Mouse (Mus musculus): ENCODE measurements around the gene Smc3. TPM values are rescaled to one million over a fixed set of nuclear protein-coding genes. Genes with fewer than 3 reads are reported as not detected.

Gene Smc3
- polyA plus RNA-seq, 1 experiment from 2014 or later: 63.1 TPM

- no peak overlapping the region for H3K9ac ChIP-seq
- no peaks in the 10 kb centered on the region for H3K4me1 ChIP-seq
- no peak overlapping the region for H3K4me2 ChIP-seq (replicated peaks)
- no peak overlapping the region for H3K27ac ChIP-seq (replicated peaks)
- 90% methylated on average over 14 of the region's 14 CpGs for WGBS
- no peak overlapping the region for H3K4me3 ChIP-seq (replicated peaks)
- no peaks in the 10 kb centered on the region for H3K27me3 ChIP-seq
- H3K36me3 ChIP-seq: no peaks in the 10 kb centered on the region
- no peaks in the 10 kb centered on the region for H3K9me3 ChIP-seq (replicated peaks)
- ATAC-seq (ENCODE audit: insufficient number of reproducible peaks, low FRiP score, low TSS enrichment, low read depth): no peak
Measured at GRCm38 (mm10) chr19:53565565-53566277, 34.5 kb upstream of the Smc3 start.

GRCm38 (mm10) chr19:53567864-53568263 is 32.3 kb upstream of the Smc3 start:
- H3K36me3 ChIP-seq: no peaks in the 10 kb centered on the region
- no peaks in the 10 kb centered on the region for H3K9me3 ChIP-seq (replicated peaks)
- no peak for ATAC-seq (ENCODE audit: insufficient number of reproducible peaks, low FRiP score, low TSS enrichment, low read depth)
- no peak overlapping the region for H3K9ac ChIP-seq
- no peak overlapping the region for H3K27ac ChIP-seq (replicated peaks)
- 20% methylated on average over 11 of the region's 11 CpGs for WGBS
- H3K4me2 ChIP-seq (replicated peaks): no peak overlapping the region
- H3K4me1 ChIP-seq: no peaks in the 10 kb centered on the region
- no peaks in the 10 kb centered on the region for H3K27me3 ChIP-seq
- H3K4me3 ChIP-seq (replicated peaks): no peak overlapping the region

- Histone ChIP-seq H3K36me3 (no peaks in the 10 kb centered on the region), H3K27ac (replicated peaks) (no peak overlapping the region), H3K4me3 (replicated peaks) (no peak overlapping the region), H3K4me2 (replicated peaks) (no peak overlapping the region), H3K9ac (no peak overlapping the region), H3K27me3 (no peaks in the 10 kb centered on the region), H3K9me3 (replicated peaks) (no peaks in the 10 kb centered on the region), H3K4me1 (no peaks in the 10 kb centered on the region)
- ATAC-seq (ENCODE audit: insufficient number of reproducible peaks, low FRiP score, low TSS enrichment, low read depth): no peak
- 60% methylated on average over 3 of the region's 3 CpGs for WGBS
Measured at GRCm38 (mm10) chr19:53568553-53568952, 31.6 kb upstream of the Smc3 start.

- Histone ChIP-seq H3K9ac (no peak overlapping the region), H3K4me3 (replicated peaks) (no peak overlapping the region), H3K36me3 (no peaks in the 10 kb centered on the region), H3K27me3 (no peaks in the 10 kb centered on the region), H3K4me1 (no peaks in the 10 kb centered on the region), H3K9me3 (replicated peaks) (no peaks in the 10 kb centered on the region), H3K4me2 (replicated peaks) (no peak overlapping the region), H3K27ac (replicated peaks) (no peak overlapping the region)
- 77% methylated on average over 4 of the region's 4 CpGs for WGBS
- ATAC-seq (ENCODE audit: insufficient number of reproducible peaks, low FRiP score, low TSS enrichment, low read depth): no peak
Measured at GRCm38 (mm10) chr19:53571056-53571455, 29.1 kb upstream of the Smc3 start.

- ATAC-seq (ENCODE audit: insufficient number of reproducible peaks, low FRiP score, low TSS enrichment, low read depth): no peak
- H3K27me3 ChIP-seq: no peaks in the 10 kb centered on the region
- no peak overlapping the region for H3K9ac ChIP-seq
- no peaks in the 10 kb centered on the region for H3K9me3 ChIP-seq (replicated peaks)
- WGBS: 71% methylated on average over 18 of the region's 18 CpGs
- no peak overlapping the region for H3K27ac ChIP-seq (replicated peaks)
- H3K4me2 ChIP-seq (replicated peaks): no peak overlapping the region
- H3K4me3 ChIP-seq (replicated peaks): no peak overlapping the region
- no peaks in the 10 kb centered on the region for H3K36me3 ChIP-seq
- no peaks in the 10 kb centered on the region for H3K4me1 ChIP-seq
Measured at GRCm38 (mm10) chr19:53571501-53572428, 28.4 kb upstream of the Smc3 start.

GRCm38 (mm10) chr19:53572607-53573006 is 27.6 kb upstream of the Smc3 start:
- 76% methylated on average over 12 of the region's 12 CpGs for WGBS
- H3K36me3 ChIP-seq: no peaks in the 10 kb centered on the region
- no peak overlapping the region for H3K4me3 ChIP-seq (replicated peaks)
- H3K9me3 ChIP-seq (replicated peaks): no peaks in the 10 kb centered on the region
- H3K4me2 ChIP-seq (replicated peaks): no peak overlapping the region
- H3K27ac ChIP-seq (replicated peaks): no peak overlapping the region
- H3K27me3 ChIP-seq: no peaks in the 10 kb centered on the region
- H3K4me1 ChIP-seq: no peaks in the 10 kb centered on the region
- no peak for ATAC-seq (ENCODE audit: insufficient number of reproducible peaks, low FRiP score, low TSS enrichment, low read depth)
- H3K9ac ChIP-seq: no peak overlapping the region

- Histone ChIP-seq H3K4me1 (no peaks in the 10 kb centered on the region), H3K36me3 (no peaks in the 10 kb centered on the region), H3K9ac (no peak overlapping the region), H3K27ac (replicated peaks) (no peak overlapping the region), H3K9me3 (replicated peaks) (no peaks in the 10 kb centered on the region), H3K27me3 (no peaks in the 10 kb centered on the region), H3K4me2 (replicated peaks) (no peak overlapping the region), H3K4me3 (replicated peaks) (no peak overlapping the region)
- no peak for ATAC-seq (ENCODE audit: insufficient number of reproducible peaks, low FRiP score, low TSS enrichment, low read depth)
- 79% methylated on average over 3 of the region's 3 CpGs for WGBS
Measured at GRCm38 (mm10) chr19:53573151-53573550, 27.0 kb upstream of the Smc3 start.

GRCm38 (mm10) chr19:53574131-53574530 is 26.1 kb upstream of the Smc3 start:
- Histone ChIP-seq H3K27me3 (no peaks in the 10 kb centered on the region), H3K36me3 (no peaks in the 10 kb centered on the region), H3K4me1 (no peaks in the 10 kb centered on the region; the same call in 1 of the 2 replicates), H3K4me3 (replicated peaks) (no peak overlapping the region), H3K9ac (no peak overlapping the region), H3K9me3 (replicated peaks) (no peaks in the 10 kb centered on the region), H3K27ac (replicated peaks) (no peak overlapping the region), H3K4me2 (replicated peaks) (no peak overlapping the region)
- 67% methylated on average over 8 of the region's 8 CpGs for WGBS
- no peak for ATAC-seq (ENCODE audit: insufficient number of reproducible peaks, low FRiP score, low TSS enrichment, low read depth)

- Histone ChIP-seq H3K4me1 (no peaks in the 10 kb centered on the region; the same call in 1 of the 2 replicates), H3K36me3 (no peaks in the 10 kb centered on the region), H3K27ac (replicated peaks) (no peak overlapping the region), H3K4me2 (replicated peaks) (no peak overlapping the region), H3K4me3 (replicated peaks) (no peak overlapping the region), H3K27me3 (no peaks in the 10 kb centered on the region), H3K9ac (no peak overlapping the region), H3K9me3 (replicated peaks) (no peaks in the 10 kb centered on the region)
- no peak for ATAC-seq (ENCODE audit: insufficient number of reproducible peaks, low FRiP score, low TSS enrichment, low read depth)
- 87% methylated on average over 7 of the region's 7 CpGs for WGBS
Measured at GRCm38 (mm10) chr19:53574546-53574945, 25.7 kb upstream of the Smc3 start.

- no peaks in the 10 kb centered on the region; the same call in 1 of the 2 replicates for H3K4me1 ChIP-seq
- no peak overlapping the region for H3K4me3 ChIP-seq (replicated peaks)
- WGBS: 76% methylated on average over 4 of the region's 4 CpGs
- no peak for ATAC-seq (ENCODE audit: insufficient number of reproducible peaks, low FRiP score, low TSS enrichment, low read depth)
- H3K27me3 ChIP-seq: no peaks in the 10 kb centered on the region
- no peaks in the 10 kb centered on the region for H3K36me3 ChIP-seq
- no peak overlapping the region for H3K27ac ChIP-seq (replicated peaks)
- H3K4me2 ChIP-seq (replicated peaks): no peak overlapping the region
- no peaks in the 10 kb centered on the region for H3K9me3 ChIP-seq (replicated peaks)
- H3K9ac ChIP-seq: no peak overlapping the region
Measured at GRCm38 (mm10) chr19:53575296-53576010, 24.7 kb upstream of the Smc3 start.

- H3K4me3 ChIP-seq (replicated peaks): no peak overlapping the region
Measured at GRCm38 (mm10) chr19:53576061-53576460, 24.1 kb upstream of the Smc3 start.

More at GRCm38 (mm10) chr19:53576061-53576460, 24.1 kb upstream of the Smc3 start:
- Histone ChIP-seq H3K27ac (replicated peaks) (no peak overlapping the region), H3K9me3 (replicated peaks) (no peaks in the 10 kb centered on the region), H3K27me3 (no peaks in the 10 kb centered on the region), H3K9ac (no peak overlapping the region), H3K4me1 (no peaks in the 10 kb centered on the region; the same call in 1 of the 2 replicates), H3K4me2 (replicated peaks) (no peak overlapping the region), H3K36me3 (no peaks in the 10 kb centered on the region)
- 66% methylated on average over 7 of the region's 7 CpGs for WGBS
- ATAC-seq (ENCODE audit: insufficient number of reproducible peaks, low FRiP score, low TSS enrichment, low read depth): no peak

Data from embryonic facial prominence, embryonic 15.5 days (tissue).